Mouse (Mus musculus): ENCODE results near the gene Brd7. TPM values are rescaled to one million over a fixed set of nuclear protein-coding genes. Genes with fewer than 3 reads are reported as not detected.

Brd7 gene
- polyA plus RNA-seq, 1 experiment, result 16.9 TPM

- Histone ChIP-seq H3K79me2 (ENCODE audit: control insufficient read depth, insufficient read depth) (peaks cover 94% of the 10 kb centered on the region), H3ac (ENCODE audit: control insufficient read depth, insufficient read length, low read depth) (no peak overlapping the region), H3K27me3 (ENCODE audit: control insufficient read depth, insufficient read depth, insufficient read length) (no peaks in the 10 kb centered on the region), H3K4me3 (ENCODE audit: insufficient read depth, poor library complexity, severe bottlenecking) (no peak overlapping the region), H3K79me3 (ENCODE audit: low read depth) (peaks cover 65% of the 10 kb centered on the region), H3K36me3 (ENCODE audit: control insufficient read depth, insufficient read depth) (peaks cover 64% of the 10 kb centered on the region)
- TF ChIP-seq FOSL1 (IDR thresholded peaks at IDR 0.05; ENCODE audit: insufficient read depth, low read length, poor library complexity, severe bottlenecking) (no peak), MYOD1 (IDR thresholded peaks at IDR 0.05; ENCODE audit: control insufficient read depth, insufficient read length, low read depth) (no peak), MYOG (IDR thresholded peaks at IDR 0.05; ENCODE audit: control insufficient read depth, extremely low read depth, insufficient read length) (no peak), CTCF (IDR thresholded peaks at IDR 0.05; ENCODE audit: control insufficient read depth, insufficient read depth, insufficient read length) (no peak), CEBPB (IDR thresholded peaks at IDR 0.05; ENCODE audit: low read depth) (no peak), MAX (IDR thresholded peaks at IDR 0.05) (no peak), USF1 (IDR thresholded peaks at IDR 0.05; ENCODE audit: low read depth) (no peak)
Observed at GRCm38 (mm10) chr8:88293590-88294356, 68.2 kb downstream of the Brd7 start.

GRCm38 (mm10) chr8:88292926-88293325 lies 69.1 kb downstream of the Brd7 start:
- H3K36me3 ChIP-seq (ENCODE audit: control insufficient read depth, insufficient read depth), result peaks cover 61% of the 10 kb centered on the region
- TF ChIP-seq MYOD1 (IDR thresholded peaks at IDR 0.05; ENCODE audit: control insufficient read depth, insufficient read length, low read depth), result no peak
- TF ChIP-seq MAX (IDR thresholded peaks at IDR 0.05), result no peak
- no peak for TF ChIP-seq CEBPB (IDR thresholded peaks at IDR 0.05; ENCODE audit: low read depth)
- no peak for TF ChIP-seq USF1 (IDR thresholded peaks at IDR 0.05; ENCODE audit: low read depth)
- no peak for TF ChIP-seq CTCF (IDR thresholded peaks at IDR 0.05; ENCODE audit: control insufficient read depth, insufficient read depth, insufficient read length)
- no peak for TF ChIP-seq FOSL1 (IDR thresholded peaks at IDR 0.05; ENCODE audit: insufficient read depth, low read length, poor library complexity, severe bottlenecking)
- TF ChIP-seq MYOG (IDR thresholded peaks at IDR 0.05; ENCODE audit: control insufficient read depth, extremely low read depth, insufficient read length), result no peak
- peaks cover 94% of the 10 kb centered on the region for H3K79me2 ChIP-seq (ENCODE audit: control insufficient read depth, insufficient read depth)
- no peaks in the 10 kb centered on the region for H3K27me3 ChIP-seq (ENCODE audit: control insufficient read depth, insufficient read depth, insufficient read length)
- no peak overlapping the region for H3K4me3 ChIP-seq (ENCODE audit: insufficient read depth, poor library complexity, severe bottlenecking)
- peaks cover 68% of the 10 kb centered on the region for H3K79me3 ChIP-seq (ENCODE audit: low read depth)
- no peak overlapping the region for H3ac ChIP-seq (ENCODE audit: control insufficient read depth, insufficient read length, low read depth)

- Histone ChIP-seq H3K79me3 (ENCODE audit: low read depth) (peaks cover 77% of the 10 kb centered on the region), H3K27me3 (ENCODE audit: control insufficient read depth, insufficient read depth, insufficient read length) (no peaks in the 10 kb centered on the region), H3K36me3 (ENCODE audit: control insufficient read depth, insufficient read depth) (peaks cover 48% of the 10 kb centered on the region), H3K79me2 (ENCODE audit: control insufficient read depth, insufficient read depth) (peaks cover 100% of the 10 kb centered on the region), H3K4me3 (ENCODE audit: insufficient read depth, poor library complexity, severe bottlenecking) (no peak overlapping the region), H3ac (ENCODE audit: control insufficient read depth, insufficient read length, low read depth) (no peak overlapping the region)
- TF ChIP-seq MYOD1 (IDR thresholded peaks at IDR 0.05; ENCODE audit: control insufficient read depth, insufficient read length, low read depth), result no peak
- no peak for TF ChIP-seq MYOG (IDR thresholded peaks at IDR 0.05; ENCODE audit: control insufficient read depth, extremely low read depth, insufficient read length)
- TF ChIP-seq MAX (IDR thresholded peaks at IDR 0.05), result no peak
- no peak for TF ChIP-seq CEBPB (IDR thresholded peaks at IDR 0.05; ENCODE audit: low read depth)
- no peak for TF ChIP-seq FOSL1 (IDR thresholded peaks at IDR 0.05; ENCODE audit: insufficient read depth, low read length, poor library complexity, severe bottlenecking)
- TF ChIP-seq USF1 (IDR thresholded peaks at IDR 0.05; ENCODE audit: low read depth), result no peak
- TF ChIP-seq CTCF (IDR thresholded peaks at IDR 0.05; ENCODE audit: control insufficient read depth, insufficient read depth, insufficient read length), result no peak
Observed at GRCm38 (mm10) chr8:88291305-88291690, 70.7 kb downstream of the Brd7 start.

- Histone ChIP-seq H3K79me2 (ENCODE audit: control insufficient read depth, insufficient read depth) (peaks cover 100% of the 10 kb centered on the region), H3K36me3 (ENCODE audit: control insufficient read depth, insufficient read depth) (peaks cover 45% of the 10 kb centered on the region), H3ac (ENCODE audit: control insufficient read depth, insufficient read length, low read depth) (no peak overlapping the region), H3K4me3 (ENCODE audit: insufficient read depth, poor library complexity, severe bottlenecking) (no peak overlapping the region), H3K27me3 (ENCODE audit: control insufficient read depth, insufficient read depth, insufficient read length) (no peaks in the 10 kb centered on the region), H3K79me3 (ENCODE audit: low read depth) (peaks cover 83% of the 10 kb centered on the region)
- no peak for TF ChIP-seq CEBPB (IDR thresholded peaks at IDR 0.05; ENCODE audit: low read depth)
- TF ChIP-seq MAX (IDR thresholded peaks at IDR 0.05), result no peak
- no peak for TF ChIP-seq MYOG (IDR thresholded peaks at IDR 0.05; ENCODE audit: control insufficient read depth, extremely low read depth, insufficient read length)
- no peak for TF ChIP-seq USF1 (IDR thresholded peaks at IDR 0.05; ENCODE audit: low read depth)
- TF ChIP-seq MYOD1 (IDR thresholded peaks at IDR 0.05; ENCODE audit: control insufficient read depth, insufficient read length, low read depth), result no peak
- TF ChIP-seq FOSL1 (IDR thresholded peaks at IDR 0.05; ENCODE audit: insufficient read depth, low read length, poor library complexity, severe bottlenecking), result no peak
- no peak for TF ChIP-seq CTCF (IDR thresholded peaks at IDR 0.05; ENCODE audit: control insufficient read depth, insufficient read depth, insufficient read length)
Observed at GRCm38 (mm10) chr8:88290326-88291304, 71.4 kb downstream of the Brd7 start.

GRCm38 (mm10) chr8:88289901-88290300 lies 72.1 kb downstream of the Brd7 start:
- Histone ChIP-seq H3K4me3 (ENCODE audit: insufficient read depth, poor library complexity, severe bottlenecking) (no peak overlapping the region), H3K79me2 (ENCODE audit: control insufficient read depth, insufficient read depth) (peaks cover 100% of the 10 kb centered on the region), H3K27me3 (ENCODE audit: control insufficient read depth, insufficient read depth, insufficient read length) (no peaks in the 10 kb centered on the region), H3K36me3 (ENCODE audit: control insufficient read depth, insufficient read depth) (peaks cover 38% of the 10 kb centered on the region), H3ac (ENCODE audit: control insufficient read depth, insufficient read length, low read depth) (no peak overlapping the region), H3K79me3 (ENCODE audit: low read depth) (peaks cover 81% of the 10 kb centered on the region)
- TF ChIP-seq MYOG (IDR thresholded peaks at IDR 0.05; ENCODE audit: control insufficient read depth, extremely low read depth, insufficient read length) (no peak), CTCF (IDR thresholded peaks at IDR 0.05; ENCODE audit: control insufficient read depth, insufficient read depth, insufficient read length) (no peak), MAX (IDR thresholded peaks at IDR 0.05) (no peak), USF1 (IDR thresholded peaks at IDR 0.05; ENCODE audit: low read depth) (no peak), MYOD1 (IDR thresholded peaks at IDR 0.05; ENCODE audit: control insufficient read depth, insufficient read length, low read depth) (no peak)

Data from C2C12 (cell line).